ENCODE assay signal across 16 mouse cellular contexts in the genomic region with DNA sequence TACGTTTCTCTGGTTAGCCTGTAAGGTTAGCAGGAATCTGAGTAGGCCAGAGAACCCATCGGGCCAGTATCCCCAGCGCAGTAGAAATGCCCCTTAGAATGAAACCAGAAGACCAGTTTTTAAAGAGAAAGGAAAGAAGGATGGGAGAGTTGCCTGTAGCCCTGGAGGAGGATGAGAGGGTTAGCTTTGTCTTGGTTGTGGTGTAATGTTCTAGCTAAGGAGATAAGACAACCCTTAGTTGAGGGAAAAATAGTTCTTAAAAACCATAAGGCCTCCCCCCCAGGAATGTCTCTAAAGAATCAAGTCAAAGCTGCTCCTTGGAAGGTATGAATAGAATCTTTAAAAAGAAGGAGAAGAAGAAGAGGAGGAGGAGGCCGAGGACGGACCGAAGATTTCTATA. TPM values are rescaled to one million over a fixed set of nuclear protein-coding genes. Genes with fewer than 3 reads are reported as not detected.
DNase-seq lines count a peak whose midpoint lies in the region; ATAC-seq lines count a peak whose summit lies in the region.
"Had no signal": no experiment of that assay in that cellular context is flagged by ENCODE, and none has a peak within 500 bp of the region (broad histone marks: within the 10 kb centered on the region; RNA-seq: fewer than 3 reads in every experiment).

No protein-coding gene starts in this region.

- no peaks in the 10 kb centered on the region for H3K27me3 ChIP-seq in kidney, embryonic 15.5 days
- peaks cover 96% of the 10 kb centered on the region for H3K27me3 ChIP-seq in hindbrain, embryonic 14.5 days (ENCODE audit: control insufficient read depth, insufficient read depth, low read length)
- H3K27me3 ChIP-seq in neural tube, embryonic 13.5 days, result no peaks in the 10 kb centered on the region
- peaks cover 100% of the 10 kb centered on the region for H3K27me3 ChIP-seq in embryonic facial prominence, embryonic 10.5 days (replicated peaks; ENCODE audit: low read depth, poor library complexity, severe bottlenecking)

- peaks cover 15% of the 10 kb centered on the region for H3K36me3 ChIP-seq in kidney, embryonic 15.5 days
- no peaks in the 10 kb centered on the region for H3K36me3 ChIP-seq in hindbrain, embryonic 14.5 days (replicated peaks; ENCODE audit: control insufficient read depth, insufficient read depth)
- peaks cover 12% of the 10 kb centered on the region; the same call in 1 of the 2 replicates for H3K36me3 ChIP-seq in neural tube, embryonic 13.5 days
- no peaks in the 10 kb centered on the region for H3K36me3 ChIP-seq in embryonic facial prominence, embryonic 10.5 days (replicated peaks)
- H3K36me3 ChIP-seq: midbrain, embryonic 10.5 days had no signal

- WGBS in kidney, embryonic 15.5 days, result 20% methylated on average over 6 of the region's 6 CpGs
- 5% methylated on average over 6 of the region's 6 CpGs for WGBS in hindbrain, embryonic 14.5 days
- whole genome bisulfite sequencing in neural tube, embryonic 13.5 days, result 4% methylated on average over 6 of the region's 6 CpGs
- 2% methylated on average over 6 of the region's 6 CpGs for WGBS in embryonic facial prominence, embryonic 10.5 days

- peaks cover 89% of the 10 kb centered on the region for H3K4me1 ChIP-seq in kidney, embryonic 15.5 days
- H3K4me1 ChIP-seq in brown adipose tissue, adult 24 weeks (ENCODE audit: control insufficient read depth, insufficient read depth, insufficient read length, low read length), result peaks cover 6% of the 10 kb centered on the region; the same call in 1 of the 2 replicates
- no peaks in the 10 kb centered on the region for H3K4me1 ChIP-seq in hindbrain, embryonic 14.5 days (replicated peaks; ENCODE audit: control insufficient read depth, insufficient read depth, low read length)
- peaks cover 89% of the 10 kb centered on the region for H3K4me1 ChIP-seq in neural tube, embryonic 13.5 days (replicated peaks)
- H3K4me1 ChIP-seq in embryonic facial prominence, embryonic 10.5 days, result peaks cover 11% of the 10 kb centered on the region

- peak overlapping the region; percentile 80 for H3K4me3 ChIP-seq in kidney, embryonic 15.5 days (replicated peaks)
- H3K4me3 ChIP-seq in brown adipose tissue, adult 24 weeks (ENCODE audit: insufficient read depth, low read depth, low read length), result no peak overlapping the region
- H3K4me3 ChIP-seq in hindbrain, embryonic 14.5 days (replicated peaks; ENCODE audit: low read length), result peak overlapping the region; percentile 48
- H3K4me3 ChIP-seq in neural tube, embryonic 13.5 days, result peak overlapping the region; percentile 99
- H3K4me3 ChIP-seq in embryonic facial prominence, embryonic 10.5 days, result no peak overlapping the region
- H3K4me3 ChIP-seq: midbrain, embryonic 10.5 days had no signal

- H3K27ac ChIP-seq in kidney, embryonic 15.5 days, result peak overlapping the region; percentile 100
- peak overlapping the region; percentile 55 for H3K27ac ChIP-seq in brown adipose tissue, adult 24 weeks (replicated peaks; ENCODE audit: low read depth, low read length)
- peak overlapping the region; percentile 99 for H3K27ac ChIP-seq in hindbrain, embryonic 14.5 days
- H3K27ac ChIP-seq in neural tube, embryonic 13.5 days (replicated peaks), result peak overlapping the region; percentile 100
- no peak overlapping the region for H3K27ac ChIP-seq in embryonic facial prominence, embryonic 10.5 days (replicated peaks)
- H3K27ac ChIP-seq: midbrain, embryonic 10.5 days had no signal

- H3K9me3 ChIP-seq in kidney, embryonic 15.5 days (replicated peaks), result no peaks in the 10 kb centered on the region
- no peaks in the 10 kb centered on the region for H3K9me3 ChIP-seq in hindbrain, embryonic 14.5 days (ENCODE audit: control insufficient read depth, low read length)
- no peaks in the 10 kb centered on the region for H3K9me3 ChIP-seq in neural tube, embryonic 13.5 days
- no peaks in the 10 kb centered on the region for H3K9me3 ChIP-seq in embryonic facial prominence, embryonic 10.5 days
- H3K9me3 ChIP-seq: midbrain, embryonic 10.5 days had no signal

- H3K4me2 ChIP-seq in kidney, embryonic 15.5 days, result peak overlapping the region; percentile 90
- H3K4me2 ChIP-seq in hindbrain, embryonic 14.5 days (replicated peaks), result peak overlapping the region; percentile 77
- peak overlapping the region; percentile 96 for H3K4me2 ChIP-seq in neural tube, embryonic 13.5 days

- ATAC-seq in kidney, embryonic 15.5 days (replicated peaks; ENCODE audit: low FRiP score), result no peak
- ATAC-seq in hindbrain, embryonic 14.5 days (ENCODE audit: low FRiP score), result no peak
- no peak for ATAC-seq in neural tube, embryonic 13.5 days (ENCODE audit: low read depth)

- DNase-seq in kidney, postnatal 25 days, result no peak
- no peak for DNase-seq in hindbrain, embryonic 14.5 days (ENCODE audit: low spot score)
- DNase-seq in spleen, adult 18-20 months, result no peak
- no peak for DNase-seq in embryonic facial prominence, embryonic 10.5 days (ENCODE audit: low spot score)
- DNase-seq in right cerebral cortex, postnatal 10 days (ENCODE audit: low spot score in 2 of 2), result no peak
- DNase-seq: adrenal gland, adult 8-10 months; B cell, adult 2 months; cerebellum, adult 9-10 months; gastrocnemius, postnatal 36 days; kidney, adult 8-10 months; lung, adult 2 months had no signal

- H3K9ac ChIP-seq in kidney, embryonic 15.5 days, result peak overlapping the region; percentile 72
- H3K9ac ChIP-seq in hindbrain, embryonic 14.5 days, result peak overlapping the region; percentile 97
- peak overlapping the region; percentile 100 for H3K9ac ChIP-seq in neural tube, embryonic 13.5 days

RNA-seq across cellular contexts. Expression of a gene that starts 0.4 kb away (rescaled TPM):
- 4.4 and 4.5 TPM in 2 replicates for polyA plus RNA-seq in kidney, embryonic 15.5 days (2015; fragmentation: Nextera tagmentation; extraction: Ambion mirVana)
- 1.7 and 2.0 TPM in 2 replicates for polyA plus RNA-seq in brown adipose tissue, adult 24 weeks (2012; ENCODE audit: insufficient read depth, insufficient read length, missing spikeins)
- 12.8 and 17.2 TPM in 2 replicates for polyA plus RNA-seq in hindbrain, embryonic 14.5 days (2014; fragmentation: Nextera tagmentation; extraction: Ambion mirVana)
- 12.8 and 14.7 TPM in 2 replicates for polyA plus RNA-seq in neural tube, embryonic 13.5 days (2015; fragmentation: Nextera tagmentation; extraction: Ambion mirVana)
- polyA plus RNA-seq in embryonic facial prominence, embryonic 10.5 days (2016; fragmentation: Nextera tagmentation; extraction: Ambion mirVana), result 0.69 and 3.4 TPM in 2 replicates
- polyA plus RNA-seq: midbrain, embryonic 10.5 days had no signal

RNA-seq across cellular contexts. Expression of a gene that starts 4.7 kb away (rescaled TPM):
- 6.4 and 7.1 TPM in 2 replicates for polyA plus RNA-seq in kidney, embryonic 15.5 days (2015; fragmentation: Nextera tagmentation; extraction: Ambion mirVana)
- polyA plus RNA-seq in brown adipose tissue, adult 24 weeks (2012; ENCODE audit: insufficient read depth, insufficient read length, missing spikeins), result 6.0 and 6.4 TPM in 2 replicates
- 4.0 and 5.4 TPM in 2 replicates for polyA plus RNA-seq in hindbrain, embryonic 14.5 days (2014; fragmentation: Nextera tagmentation; extraction: Ambion mirVana)
- polyA plus RNA-seq in neural tube, embryonic 13.5 days (2015; fragmentation: Nextera tagmentation; extraction: Ambion mirVana), result 7.5 and 8.7 TPM in 2 replicates
- polyA plus RNA-seq in embryonic facial prominence, embryonic 10.5 days (2016; fragmentation: Nextera tagmentation; extraction: Ambion mirVana), result 0.09 and 0.23 TPM in 2 replicates
- polyA plus RNA-seq: midbrain, embryonic 10.5 days had no signal

RNA-seq across cellular contexts. Expression of a gene that starts 19.6 kb away (rescaled TPM):
- 18.8 and 20.2 TPM in 2 replicates for polyA plus RNA-seq in kidney, embryonic 15.5 days (2015; fragmentation: Nextera tagmentation; extraction: Ambion mirVana)
- 1.1 and 1.2 TPM in 2 replicates for polyA plus RNA-seq in brown adipose tissue, adult 24 weeks (2012; ENCODE audit: insufficient read depth, insufficient read length, missing spikeins)
- polyA plus RNA-seq in hindbrain, embryonic 14.5 days (2014; fragmentation: Nextera tagmentation; extraction: Ambion mirVana), result 140 and 157 TPM in 2 replicates
- 67.1 and 88.3 TPM in 2 replicates for polyA plus RNA-seq in neural tube, embryonic 13.5 days (2015; fragmentation: Nextera tagmentation; extraction: Ambion mirVana)
- polyA plus RNA-seq in embryonic facial prominence, embryonic 10.5 days (2016; fragmentation: Nextera tagmentation; extraction: Ambion mirVana), result 0.07 and 0.28 TPM in 2 replicates
- polyA plus RNA-seq: midbrain, embryonic 10.5 days had no signal

RNA-seq across cellular contexts. Expression of a gene that starts 27.6 kb away (rescaled TPM):
- polyA plus RNA-seq in kidney, embryonic 15.5 days (2015; fragmentation: Nextera tagmentation; extraction: Ambion mirVana), result 45.7 and 45.9 TPM in 2 replicates
- polyA plus RNA-seq in brown adipose tissue, adult 24 weeks (2012; ENCODE audit: insufficient read depth, insufficient read length, missing spikeins), result 3.2 and 3.7 TPM in 2 replicates
- 39.5 and 42.9 TPM in 2 replicates for polyA plus RNA-seq in hindbrain, embryonic 14.5 days (2014; fragmentation: Nextera tagmentation; extraction: Ambion mirVana)
- 63.0 and 67.1 TPM in 2 replicates for polyA plus RNA-seq in neural tube, embryonic 13.5 days (2015; fragmentation: Nextera tagmentation; extraction: Ambion mirVana)
- 5.8 and 17.0 TPM in 2 replicates for polyA plus RNA-seq in embryonic facial prominence, embryonic 10.5 days (2016; fragmentation: Nextera tagmentation; extraction: Ambion mirVana)

RNA-seq across cellular contexts. Expression of a gene that starts 30.5 kb away (rescaled TPM):
- polyA plus RNA-seq in kidney, embryonic 15.5 days (2015; fragmentation: Nextera tagmentation; extraction: Ambion mirVana), result 47.1 and 49.1 TPM in 2 replicates
- 0.91 and 1.9 TPM in 2 replicates for polyA plus RNA-seq in brown adipose tissue, adult 24 weeks (2012; ENCODE audit: insufficient read depth, insufficient read length, missing spikeins)
- polyA plus RNA-seq in hindbrain, embryonic 14.5 days (2014; fragmentation: Nextera tagmentation; extraction: Ambion mirVana), result 71.4 and 90.1 TPM in 2 replicates
- polyA plus RNA-seq in neural tube, embryonic 13.5 days (2015; fragmentation: Nextera tagmentation; extraction: Ambion mirVana), result 171 and 174 TPM in 2 replicates
- polyA plus RNA-seq in embryonic facial prominence, embryonic 10.5 days (2016; fragmentation: Nextera tagmentation; extraction: Ambion mirVana), result 0.15 TPM in 1 of 2 replicates, not detected in the other
- polyA plus RNA-seq: heart, embryonic 14.5 days; midbrain, embryonic 10.5 days had no signal

Comparison
In these comparisons a context has a peak if more than half of its experiments do, and no peak if none do; other contexts are left out.
1. H3K4me3 ChIP-seq: peak in kidney, embryonic 15.5 days (single experiment), hindbrain, embryonic 14.5 days (single experiment) and neural tube, embryonic 13.5 days (single experiment); none in brown adipose tissue, adult 24 weeks (single experiment) and embryonic facial prominence, embryonic 10.5 days (single experiment).
2. Peak in every context shown above with its lines, with median percentiles within 50 percentile points of each other: H3K4me2 ChIP-seq and H3K9ac ChIP-seq.